Mouse (Mus musculus) stomach, embryonic 14.5 days (tissue): ENCODE data around the gene Tmem120b. TPM values are rescaled to one million over a fixed set of nuclear protein-coding genes. Genes with fewer than 3 reads are reported as not detected.

Experiments used
- ATAC-seq: fragments of 200-750 bp; cut with Nextera tagmentation; 2 replicates; pipeline ENCODE4 v1.8.0; 2017; ENCODE audit warnings: low read depth, moderate TSS enrichment; ENCODE audit not compliant: insufficient number of reproducible peaks, insufficient read depth, low FRiP score
- H3K27ac ChIP-seq: fragments of 300-500 bp; sonication (generic); 2 replicates; pipeline ENCODE4 v1.5.1; 2014; ENCODE audit warnings: mild to moderate bottlenecking, low read length, moderate library complexity, mixed read lengths
- H3K27me3 ChIP-seq: fragments of 300-500 bp; sonication (generic); 2 replicates; pipeline ENCODE4 v1.6.1; 2014; ENCODE audit warnings: low read length, control low read depth, mixed read lengths; ENCODE audit not compliant: control insufficient read depth, insufficient read depth
- H3K36me3 ChIP-seq: fragments of 300-500 bp; sonication (generic); 2 replicates; pipeline ENCODE4 v1.6.1; 2014; ENCODE audit warnings: mild to moderate bottlenecking, control low read depth, low read length, moderate library complexity, mixed read lengths; ENCODE audit not compliant: control insufficient read depth, insufficient read depth
- H3K4me1 ChIP-seq: fragments of 300-500 bp; sonication (generic); 2 replicates; pipeline ENCODE4 v1.6.1; 2014; ENCODE audit warnings: low read length, control low read depth, mixed read lengths; ENCODE audit not compliant: control insufficient read depth, insufficient read depth
- H3K4me2 ChIP-seq: fragments of 300-500 bp; sonication (generic); replicated peaks from 2 replicates; pipeline ENCODE4 v1.6.1; 2014; ENCODE audit warnings: low read depth, low read length, control low read depth
- H3K4me3 ChIP-seq: fragments of 300-500 bp; sonication (generic); 2 replicates; pipeline ENCODE4 v1.5.1; 2014; ENCODE audit warnings: low read depth, low read length, control low read depth
- H3K9ac ChIP-seq: fragments of 300-500 bp; sonication (generic); replicated peaks from 2 replicates; pipeline ENCODE4 v1.6.1; 2014; ENCODE audit warnings: low read depth, mild to moderate bottlenecking, control low read depth, low read length, moderate library complexity, mixed read lengths
- H3K9me3 ChIP-seq: fragments of 300-500 bp; sonication (generic); 2 replicates; pipeline ENCODE4 v1.6.1; 2016; ENCODE audit warnings: low read depth, low read length, control low read depth; ENCODE audit not compliant: control insufficient read depth
- WGBS: fragments of 180-500 bp; shearing (Covaris S2); extraction: QIAGEN DNeasy Blood & Tissue Kit; methylation state at CpG from one replicate; pipeline ENCODE4 v1.1.7; 2014; 5-methylcytosine and 5-hydroxymethylcytosine counted together
- polyA plus RNA-seq: library from polyadenylated mRNA; unstranded; fragments of >200 nt; fragmentation: Nextera tagmentation; extraction: Ambion mirVana; gene quantifications from 2 replicates; pipeline ENCODE4 v1.2.1, GENCODE M21; 2014

Gene Tmem120b
- polyA plus RNA-seq, 1 experiment from 2014 or later = 9.3 TPM

- no peaks in the 10 kb centered on the region for H3K4me1 ChIP-seq
- H3K27me3 ChIP-seq = no peaks in the 10 kb centered on the region
- H3K36me3 ChIP-seq = peaks cover 44% of the 10 kb centered on the region
- H3K27ac ChIP-seq = no peak overlapping the region
- H3K9me3 ChIP-seq = no peaks in the 10 kb centered on the region
- no peak overlapping the region for H3K4me3 ChIP-seq
- no peak overlapping the region for H3K9ac ChIP-seq
- WGBS = 81% methylated on average over 10 of the region's 10 CpGs
- H3K4me2 ChIP-seq = no peak overlapping the region
- no peak for ATAC-seq
Measured at GRCm38 (mm10) chr5:123166437-123166836, 98.2 kb downstream of the Tmem120b start.

Other genes starting within 250 kb of the Tmem120b start
- 478 and 484 TPM in 2 replicates for gene Anapc5, start 247.1 kb upstream of the Tmem120b start, polyA plus RNA-seq
- gene Rnf34, start 218.4 kb upstream of the Tmem120b start, polyA plus RNA-seq = 35.8 and 44.6 TPM in 2 replicates
- gene Kdm2b, start 78.6 kb upstream of the Tmem120b start, polyA plus RNA-seq = 34.5 and 37.9 TPM in 2 replicates
- 17.8 and 20.5 TPM in 2 replicates for gene Orai1, start 53.3 kb upstream of the Tmem120b start, polyA plus RNA-seq
- not detected in 2 replicates for gene Morn3, start 21.4 kb upstream of the Tmem120b start, polyA plus RNA-seq
- gene Rhof, start 64.3 kb downstream of the Tmem120b start, polyA plus RNA-seq = 2.0 and 2.3 TPM in 2 replicates
- gene Setd1b, start 73.8 kb downstream of the Tmem120b start, polyA plus RNA-seq = 12.9 and 14.3 TPM in 2 replicates
- gene Psmd9, start 101.0 kb downstream of the Tmem120b start, polyA plus RNA-seq = 72.8 and 82.3 TPM in 2 replicates
- gene Hpd, start 114.3 kb downstream of the Tmem120b start, polyA plus RNA-seq = 0.36 TPM in 1 of 2 replicates, not detected in the other
- 1.3 and 1.7 TPM in 2 replicates for gene Wdr66, start 183.7 kb downstream of the Tmem120b start, polyA plus RNA-seq